Mouse (Mus musculus) hindbrain, embryonic 16.5 days (tissue): ENCODE results near the gene Elob. TPM values are rescaled to one million over a fixed set of nuclear protein-coding genes. Genes with fewer than 3 reads are reported as not detected.

ENCODE experiments used
- ATAC-seq: fragments of 200-750 bp; cut with Nextera tagmentation; 2 replicates; pipeline ENCODE4 v1.8.0; 2017; ENCODE audit warnings: moderate TSS enrichment, moderate library complexity
- H3K27ac ChIP-seq: fragments of 300-500 bp; sonication (generic); 2 replicates; pipeline ENCODE4 v1.5.1; 2014; ENCODE audit warnings: low read depth, mild to moderate bottlenecking, control low read depth, low read length, moderate library complexity
- H3K27me3 ChIP-seq: fragments of 300-500 bp; sonication (generic); replicated peaks from 2 replicates; pipeline ENCODE4 v1.6.1; 2014; ENCODE audit warnings: low read length; ENCODE audit not compliant: control insufficient read depth, insufficient read depth
- H3K36me3 ChIP-seq: fragments of 300-500 bp; sonication (generic); 2 replicates; pipeline ENCODE4 v1.6.1; 2014; ENCODE audit warnings: mild to moderate bottlenecking, low read length, moderate library complexity, mixed read lengths; ENCODE audit not compliant: control insufficient read depth, insufficient read depth
- H3K4me1 ChIP-seq: fragments of 300-500 bp; sonication (generic); 2 replicates; pipeline ENCODE4 v1.6.1; 2014; ENCODE audit warnings: low read depth, low read length; ENCODE audit not compliant: control insufficient read depth, insufficient read depth
- H3K4me2 ChIP-seq: fragments of 300-500 bp; sonication (generic); 2 replicates; pipeline ENCODE4 v1.6.1; 2014; ENCODE audit warnings: mild to moderate bottlenecking, low read length, control low read depth, moderate library complexity
- H3K4me3 ChIP-seq: fragments of 300-500 bp; sonication (generic); 2 replicates; pipeline ENCODE4 v1.5.1; 2014; ENCODE audit warnings: mild to moderate bottlenecking, low read length, control low read depth, moderate library complexity
- H3K9ac ChIP-seq: fragments of 300-500 bp; sonication (generic); 2 replicates; pipeline ENCODE4 v1.6.1; 2014; ENCODE audit warnings: low read depth, mild to moderate bottlenecking, control low read depth, low read length, moderate library complexity
- H3K9me3 ChIP-seq: fragments of 300-500 bp; sonication (generic); 2 replicates; pipeline ENCODE4 v1.6.1; 2014; ENCODE audit warnings: mild to moderate bottlenecking, low read length, moderate library complexity; ENCODE audit not compliant: control insufficient read depth
- WGBS: fragments of 180-500 bp; shearing (Covaris S2); extraction: QIAGEN DNeasy Blood & Tissue Kit; methylation state at CpG from one replicate; pipeline ENCODE4 v1.1.7; 2014; 5-methylcytosine and 5-hydroxymethylcytosine counted together
- microRNA-seq: library from miRNA; unstranded; fragments of <30 nt; microRNA quantifications from one replicate; pipeline ENCODE4, GENCODE M21; 2017
- polyA plus RNA-seq: library from polyadenylated mRNA; unstranded; fragments of >200 nt; fragmentation: Nextera tagmentation; extraction: Ambion mirVana; gene quantifications from 2 replicates; pipeline ENCODE4 v1.2.1, GENCODE M21; 2015

Gene Elob
- polyA plus RNA-seq, 1 experiment from 2014 or later = 1,245 TPM

DNA sequence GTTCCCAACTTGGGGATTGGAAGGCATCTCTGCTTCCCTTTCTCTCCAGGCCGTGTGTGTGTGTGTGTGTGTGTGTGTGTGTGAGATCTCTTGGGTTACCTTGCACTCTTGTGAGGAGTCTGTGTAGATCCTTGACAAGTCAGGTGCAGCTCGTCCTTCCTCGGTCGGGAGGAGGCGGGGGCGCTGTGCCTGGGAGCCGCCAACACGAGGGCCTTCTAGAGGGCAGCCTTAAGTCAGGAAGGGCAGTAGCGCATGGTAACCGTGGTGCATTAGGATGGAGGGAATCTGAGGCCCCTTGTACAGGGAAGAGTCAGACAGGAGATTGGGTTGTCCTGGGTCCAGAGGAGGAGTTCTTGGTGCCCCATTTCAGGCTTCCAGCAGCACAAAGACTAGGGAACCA lies 52.7 kb downstream of the Elob start:
- no peak overlapping the region for H3K4me2 ChIP-seq
- H3K36me3 ChIP-seq = no peaks in the 10 kb centered on the region
- 0 out of 2 replicates have a peak, but pooled peaks cover 3% of the 10 kb centered on the region for H3K4me1 ChIP-seq
- H3K4me3 ChIP-seq = no peak overlapping the region
- H3K9ac ChIP-seq = no peak overlapping the region
- 79% methylated on average over 10 of the region's 10 CpGs for WGBS
- H3K9me3 ChIP-seq = no peaks in the 10 kb centered on the region
- no peak overlapping the region for H3K27ac ChIP-seq
- no peaks in the 10 kb centered on the region for H3K27me3 ChIP-seq
- no peak for ATAC-seq

Small RNA genes lying within 50 kb of the gene (microRNA-seq; reads per million reads assigned to microRNA genes)
- not detected for gene Mir5125

Other genes starting within 250 kb of the Elob start
- 26.4 and 29.1 TPM in 2 replicates for gene Zfp13, start 229.6 kb downstream of the Elob start, polyA plus RNA-seq
- 0.20 and 0.25 TPM in 2 replicates for gene Zscan10, start 228.3 kb downstream of the Elob start, polyA plus RNA-seq
- 1.2 and 1.5 TPM in 2 replicates for gene Mmp25, start 183.9 kb downstream of the Elob start, polyA plus RNA-seq
- 0.19 TPM in 1 of 2 replicates, not detected in the other for gene Bicdl2, start 168.6 kb downstream of the Elob start, polyA plus RNA-seq
- 150 and 153 TPM in 2 replicates for gene Hcfc1r1, start 155.5 kb downstream of the Elob start, polyA plus RNA-seq
- 41.3 and 42.1 TPM in 2 replicates for gene Thoc6, start 155.3 kb downstream of the Elob start, polyA plus RNA-seq
- gene Tnfrsf12a, start 151.7 kb downstream of the Elob start, polyA plus RNA-seq = 5.8 and 6.1 TPM in 2 replicates
- 0.34 and 0.54 TPM in 2 replicates for gene Cldn6, start 149.9 kb downstream of the Elob start, polyA plus RNA-seq
- 1.6 and 2.0 TPM in 2 replicates for gene Cldn9, start 145.1 kb downstream of the Elob start, polyA plus RNA-seq
- 0.13 TPM in 1 of 2 replicates, not detected in the other for gene 1520401A03Rik, start 106.4 kb downstream of the Elob start, polyA plus RNA-seq
- 20.8 and 21.1 TPM in 2 replicates for gene Pkmyt1, start 102.8 kb downstream of the Elob start, polyA plus RNA-seq
- gene Paqr4, start 88.3 kb downstream of the Elob start, polyA plus RNA-seq = 81.4 and 84.1 TPM in 2 replicates
- gene Kremen2, start 83.3 kb downstream of the Elob start, polyA plus RNA-seq = 1.4 and 1.8 TPM in 2 replicates
- gene Flywch1, start 57.5 kb downstream of the Elob start, polyA plus RNA-seq = 202 and 203 TPM in 2 replicates
- 73.9 and 86.2 TPM in 2 replicates for gene Flywch2, start 43.1 kb downstream of the Elob start, polyA plus RNA-seq
- 410 and 420 TPM in 2 replicates for gene Srrm2, start 38.6 kb downstream of the Elob start, polyA plus RNA-seq
- 0.17 TPM in 1 of 2 replicates, not detected in the other for gene Prss33, start 6.9 kb upstream of the Elob start, polyA plus RNA-seq
- gene Prss32, start 14.7 kb upstream of the Elob start, polyA plus RNA-seq = 0.14 TPM in 1 of 2 replicates, not detected in the other
- gene Prss41, start 15.0 kb upstream of the Elob start, polyA plus RNA-seq = 1.2 and 2.0 TPM in 2 replicates
- not detected in 2 replicates for gene Prss21, start 38.9 kb upstream of the Elob start, polyA plus RNA-seq
- gene Dcpp1, start 51.7 kb upstream of the Elob start, polyA plus RNA-seq = not detected in 2 replicates
- not detected in 2 replicates for gene Dcpp2, start 51.7 kb upstream of the Elob start, polyA plus RNA-seq
- gene Dcpp3, start 88.3 kb upstream of the Elob start, polyA plus RNA-seq = 0.24 TPM in 1 of 2 replicates, not detected in the other
- not detected in 2 replicates for gene Sbp, start 112.5 kb upstream of the Elob start, polyA plus RNA-seq
- gene Sbpl, start 126.1 kb upstream of the Elob start, polyA plus RNA-seq = not detected in 2 replicates
- not detected in 2 replicates for gene Prss30, start 151.4 kb upstream of the Elob start, polyA plus RNA-seq
- gene Prss22, start 169.0 kb upstream of the Elob start, polyA plus RNA-seq = not detected in 2 replicates
- 0.12 and 0.16 TPM in 2 replicates for gene Prss27, start 209.0 kb upstream of the Elob start, polyA plus RNA-seq
- 82.0 and 89.9 TPM in 2 replicates for gene Kctd5, start 244.3 kb upstream of the Elob start, polyA plus RNA-seq